Mouse (Mus musculus): Measurements from ENCODE around the gene Olfr1358. TPM values are rescaled to one million over a fixed set of nuclear protein-coding genes. Genes with fewer than 3 reads are reported as not detected.

Olfr1358 gene
- not detected in 2 replicates for polyA plus RNA-seq (2014; fragmentation: Nextera tagmentation; extraction: Ambion mirVana)

GRCm38 (mm10) chr10:78517128-78517527 lies at the start of gene Olfr1358:
Olfr1358 (plus strand) TSS chr10:78517428.
- no peaks in the 10 kb centered on the region for H3K9me3 ChIP-seq (ENCODE audit: control insufficient read depth, low read length)
- H3K4me2 ChIP-seq = no peak within 1 kb of the TSS
- no peaks in the 10 kb centered on the region for H3K27me3 ChIP-seq (replicated peaks; ENCODE audit: control insufficient read depth, insufficient read depth, low read length)
- DNase-seq (ENCODE audit: low spot score) (no peak), ATAC-seq (replicated peaks; ENCODE audit: low FRiP score) (no peak)
- no peaks in the 10 kb centered on the region for H3K36me3 ChIP-seq (ENCODE audit: control insufficient read depth, insufficient read depth, low read length)
- H3K4me1 ChIP-seq (replicated peaks; ENCODE audit: control insufficient read depth, insufficient read depth, low read length) = no peaks in the 10 kb centered on the region
- H3K9ac ChIP-seq (ENCODE audit: low read depth, low read length) = no peak within 1 kb of the TSS
- H3K27ac ChIP-seq (ENCODE audit: low read depth, low read length) = no peak within 1 kb of the TSS
- H3K4me3 ChIP-seq (ENCODE audit: low read depth, low read length) = no peak within 1 kb of the TSS

- H3K9me3 ChIP-seq (ENCODE audit: control insufficient read depth, low read length) = no peaks in the 10 kb centered on the region
- H3K4me2 ChIP-seq = no peak overlapping the region
- H3K27ac ChIP-seq (ENCODE audit: low read depth, low read length) = no peak overlapping the region
- H3K4me1 ChIP-seq (replicated peaks; ENCODE audit: control insufficient read depth, insufficient read depth, low read length) = peaks cover 12% of the 10 kb centered on the region; the same call in 1 of the 2 replicates
- no peaks in the 10 kb centered on the region for H3K27me3 ChIP-seq (replicated peaks; ENCODE audit: control insufficient read depth, insufficient read depth, low read length)
- ATAC-seq (replicated peaks; ENCODE audit: low FRiP score) = no peak
- H3K9ac ChIP-seq (ENCODE audit: low read depth, low read length) = no peak overlapping the region
- DNase-seq (ENCODE audit: low spot score) = no peak
- H3K36me3 ChIP-seq (ENCODE audit: control insufficient read depth, insufficient read depth, low read length) = no peaks in the 10 kb centered on the region
- no peak overlapping the region for H3K4me3 ChIP-seq (ENCODE audit: low read depth, low read length)
- WGBS = 65% methylated on average over 2 of the region's 2 CpGs
These were observed 49.4 kb upstream of the Olfr1358 start for GRCm38 (mm10) chr10:78467761-78468310.

GRCm38 (mm10) chr10:78470582-78471313 lies 46.5 kb upstream of the Olfr1358 start:
- DNase-seq (ENCODE audit: low spot score) (no peak), ATAC-seq (replicated peaks; ENCODE audit: low FRiP score) (no peak)
- Histone ChIP-seq H3K4me1 (replicated peaks; ENCODE audit: control insufficient read depth, insufficient read depth, low read length) (no peaks in the 10 kb centered on the region), H3K9me3 (ENCODE audit: control insufficient read depth, low read length) (no peaks in the 10 kb centered on the region), H3K27ac (ENCODE audit: low read depth, low read length) (no peak overlapping the region; the same call in 1 of the 2 replicates), H3K9ac (ENCODE audit: low read depth, low read length) (no peak overlapping the region), H3K4me3 (ENCODE audit: low read depth, low read length) (no peak overlapping the region), H3K4me2 (no peak overlapping the region), H3K36me3 (ENCODE audit: control insufficient read depth, insufficient read depth, low read length) (no peaks in the 10 kb centered on the region), H3K27me3 (replicated peaks; ENCODE audit: control insufficient read depth, insufficient read depth, low read length) (no peaks in the 10 kb centered on the region)
- 52% methylated on average over 15 of the region's 15 CpGs for WGBS

GRCm38 (mm10) chr10:78472046-78472445 lies 45.2 kb upstream of the Olfr1358 start:
- H3K27me3 ChIP-seq (replicated peaks; ENCODE audit: control insufficient read depth, insufficient read depth, low read length) = no peaks in the 10 kb centered on the region
- ATAC-seq (replicated peaks; ENCODE audit: low FRiP score) = no peak
- H3K9me3 ChIP-seq (ENCODE audit: control insufficient read depth, low read length) = no peaks in the 10 kb centered on the region
- no peaks in the 10 kb centered on the region for H3K4me1 ChIP-seq (replicated peaks; ENCODE audit: control insufficient read depth, insufficient read depth, low read length)
- H3K36me3 ChIP-seq (ENCODE audit: control insufficient read depth, insufficient read depth, low read length) = no peaks in the 10 kb centered on the region
- WGBS = 80% methylated on average over 3 of the region's 3 CpGs
- H3K9ac ChIP-seq (ENCODE audit: low read depth, low read length) = no peak overlapping the region
- H3K4me3 ChIP-seq (ENCODE audit: low read depth, low read length) = no peak overlapping the region
- DNase-seq (ENCODE audit: low spot score) = no peak
- no peak overlapping the region for H3K4me2 ChIP-seq
- no peak overlapping the region for H3K27ac ChIP-seq (ENCODE audit: low read depth, low read length)

- Histone ChIP-seq H3K27ac (ENCODE audit: low read depth, low read length) (no peak overlapping the region), H3K9me3 (ENCODE audit: control insufficient read depth, low read length) (no peaks in the 10 kb centered on the region), H3K4me2 (no peak overlapping the region), H3K9ac (ENCODE audit: low read depth, low read length) (no peak overlapping the region), H3K36me3 (ENCODE audit: control insufficient read depth, insufficient read depth, low read length) (no peaks in the 10 kb centered on the region), H3K4me3 (ENCODE audit: low read depth, low read length) (no peak overlapping the region), H3K27me3 (replicated peaks; ENCODE audit: control insufficient read depth, insufficient read depth, low read length) (no peaks in the 10 kb centered on the region), H3K4me1 (replicated peaks; ENCODE audit: control insufficient read depth, insufficient read depth, low read length) (no peaks in the 10 kb centered on the region)
- ATAC-seq (replicated peaks; ENCODE audit: low FRiP score) (no peak), DNase-seq (ENCODE audit: low spot score) (no peak)
- WGBS = 59% methylated on average over 5 of the region's 5 CpGs
These were observed 43.8 kb upstream of the Olfr1358 start for GRCm38 (mm10) chr10:78473434-78473833.

- Histone ChIP-seq H3K4me2 (no peak overlapping the region), H3K27me3 (replicated peaks; ENCODE audit: control insufficient read depth, insufficient read depth, low read length) (no peaks in the 10 kb centered on the region), H3K9ac (ENCODE audit: low read depth, low read length) (no peak overlapping the region), H3K4me1 (replicated peaks; ENCODE audit: control insufficient read depth, insufficient read depth, low read length) (no peaks in the 10 kb centered on the region), H3K27ac (ENCODE audit: low read depth, low read length) (no peak overlapping the region), H3K4me3 (ENCODE audit: low read depth, low read length) (no peak overlapping the region), H3K36me3 (ENCODE audit: control insufficient read depth, insufficient read depth, low read length) (no peaks in the 10 kb centered on the region), H3K9me3 (ENCODE audit: control insufficient read depth, low read length) (no peaks in the 10 kb centered on the region)
- DNase-seq (ENCODE audit: low spot score) (no peak), ATAC-seq (replicated peaks; ENCODE audit: low FRiP score) (no peak)
- 74% methylated on average over 8 of the region's 8 CpGs for WGBS
These were observed 42.5 kb upstream of the Olfr1358 start for GRCm38 (mm10) chr10:78474759-78475158.

GRCm38 (mm10) chr10:78476821-78477220 lies 40.4 kb upstream of the Olfr1358 start:
- H3K4me3 ChIP-seq (ENCODE audit: low read depth, low read length) = no peak overlapping the region
- ATAC-seq (replicated peaks; ENCODE audit: low FRiP score) (no peak), DNase-seq (ENCODE audit: low spot score) (no peak)
- no peaks in the 10 kb centered on the region for H3K9me3 ChIP-seq (ENCODE audit: control insufficient read depth, low read length)
- H3K27ac ChIP-seq (ENCODE audit: low read depth, low read length) = no peak overlapping the region
- no peaks in the 10 kb centered on the region for H3K27me3 ChIP-seq (replicated peaks; ENCODE audit: control insufficient read depth, insufficient read depth, low read length)
- no peak overlapping the region for H3K4me2 ChIP-seq
- peaks cover 3% of the 10 kb centered on the region; the same call in 1 of the 2 replicates for H3K4me1 ChIP-seq (replicated peaks; ENCODE audit: control insufficient read depth, insufficient read depth, low read length)
- 40% methylated on average over 4 of the region's 4 CpGs for WGBS
- H3K36me3 ChIP-seq (ENCODE audit: control insufficient read depth, insufficient read depth, low read length) = no peaks in the 10 kb centered on the region
- H3K9ac ChIP-seq (ENCODE audit: low read depth, low read length) = no peak overlapping the region

- peak; percentile 5 for ATAC-seq (replicated peaks; ENCODE audit: low FRiP score)
- Histone ChIP-seq H3K9ac (ENCODE audit: low read depth, low read length) (peak overlapping the region; percentile 68), H3K4me2 (peak overlapping the region; percentile 84), H3K27ac (ENCODE audit: low read depth, low read length) (no peak overlapping the region), H3K4me1 (replicated peaks; ENCODE audit: control insufficient read depth, insufficient read depth, low read length) (peaks cover 10% of the 10 kb centered on the region), H3K4me3 (ENCODE audit: low read depth, low read length) (peak overlapping the region; percentile 57), H3K9me3 (ENCODE audit: control insufficient read depth, low read length) (no peaks in the 10 kb centered on the region), H3K27me3 (replicated peaks; ENCODE audit: control insufficient read depth, insufficient read depth, low read length) (peaks cover 5% of the 10 kb centered on the region; the same call in 1 of the 2 replicates), H3K36me3 (ENCODE audit: control insufficient read depth, insufficient read depth, low read length) (no peaks in the 10 kb centered on the region)
- peak; percentile 38 for DNase-seq (ENCODE audit: low spot score)
- WGBS = 33% methylated on average over 21 of the region's 21 CpGs
These were observed 36.0 kb upstream of the Olfr1358 start for GRCm38 (mm10) chr10:78480954-78481927.
